Mouse (Mus musculus): Measurements from ENCODE around the gene Snx4.

The Snx4 gene

GRCm38 (mm10) chr16:33342356-33342755, 91.1 kb downstream of the Snx4 start:
- in situ Hi-C loops (cut with MboI, MseI): no loop called here

GRCm38 (mm10) chr16:33343106-33343505, 91.9 kb downstream of the Snx4 start:
- in situ Hi-C loops (cut with MboI, MseI): no loop called here

GRCm38 (mm10) chr16:33343601-33344000, 92.4 kb downstream of the Snx4 start:
- in situ Hi-C loops (cut with MboI, MseI): no loop called here

GRCm38 (mm10) chr16:33344379-33344778, 93.1 kb downstream of the Snx4 start:
- in situ Hi-C loops (cut with MboI, MseI): no loop called here

GRCm38 (mm10) chr16:33344875-33345274, 93.6 kb downstream of the Snx4 start:
- in situ Hi-C loops (cut with MboI, MseI): no loop called here

- in situ Hi-C loops (cut with MboI, MseI): no loop called here
Measured at GRCm38 (mm10) chr16:33346376-33346775, 95.1 kb downstream of the Snx4 start.

- in situ Hi-C loops (cut with MboI, MseI): no loop called here
Measured at GRCm38 (mm10) chr16:33347134-33347533, 95.9 kb downstream of the Snx4 start.

Data from T-helper 1 cell (primary cell).